Mouse (Mus musculus) stomach, embryonic 14.5 days (tissue): Measurements from ENCODE around the gene Mex3b. TPM values are rescaled to one million over a fixed set of nuclear protein-coding genes. Genes with fewer than 3 reads are reported as not detected.

Experiments
- ATAC-seq: fragments of 200-750 bp; cut with Nextera tagmentation; 2 replicates; pipeline ENCODE4 v1.8.0; 2017; ENCODE audit warnings: low read depth, moderate TSS enrichment; ENCODE audit not compliant: insufficient number of reproducible peaks, insufficient read depth, low FRiP score
- H3K27ac ChIP-seq: fragments of 300-500 bp; sonication (generic); 2 replicates; pipeline ENCODE4 v1.5.1; 2014; ENCODE audit warnings: mild to moderate bottlenecking, low read length, moderate library complexity, mixed read lengths
- H3K27me3 ChIP-seq: fragments of 300-500 bp; sonication (generic); 2 replicates; pipeline ENCODE4 v1.6.1; 2014; ENCODE audit warnings: low read length, control low read depth, mixed read lengths; ENCODE audit not compliant: control insufficient read depth, insufficient read depth
- H3K36me3 ChIP-seq: fragments of 300-500 bp; sonication (generic); 2 replicates; pipeline ENCODE4 v1.6.1; 2014; ENCODE audit warnings: mild to moderate bottlenecking, control low read depth, low read length, moderate library complexity, mixed read lengths; ENCODE audit not compliant: control insufficient read depth, insufficient read depth
- H3K4me1 ChIP-seq: fragments of 300-500 bp; sonication (generic); 2 replicates; pipeline ENCODE4 v1.6.1; 2014; ENCODE audit warnings: low read length, control low read depth, mixed read lengths; ENCODE audit not compliant: control insufficient read depth, insufficient read depth
- H3K4me2 ChIP-seq: fragments of 300-500 bp; sonication (generic); replicated peaks from 2 replicates; pipeline ENCODE4 v1.6.1; 2014; ENCODE audit warnings: low read depth, low read length, control low read depth
- H3K4me3 ChIP-seq: fragments of 300-500 bp; sonication (generic); 2 replicates; pipeline ENCODE4 v1.5.1; 2014; ENCODE audit warnings: low read depth, low read length, control low read depth
- H3K9ac ChIP-seq: fragments of 300-500 bp; sonication (generic); replicated peaks from 2 replicates; pipeline ENCODE4 v1.6.1; 2014; ENCODE audit warnings: low read depth, mild to moderate bottlenecking, control low read depth, low read length, moderate library complexity, mixed read lengths
- H3K9me3 ChIP-seq: fragments of 300-500 bp; sonication (generic); 2 replicates; pipeline ENCODE4 v1.6.1; 2016; ENCODE audit warnings: low read depth, low read length, control low read depth; ENCODE audit not compliant: control insufficient read depth
- WGBS: fragments of 180-500 bp; shearing (Covaris S2); extraction: QIAGEN DNeasy Blood & Tissue Kit; methylation state at CpG from one replicate; pipeline ENCODE4 v1.1.7; 2014; 5-methylcytosine and 5-hydroxymethylcytosine counted together
- polyA plus RNA-seq: library from polyadenylated mRNA; unstranded; fragments of >200 nt; fragmentation: Nextera tagmentation; extraction: Ambion mirVana; gene quantifications from 2 replicates; pipeline ENCODE4 v1.2.1, GENCODE M21; 2014

Gene Mex3b
- polyA plus RNA-seq, 1 experiment from 2014 or later, result 14.7 TPM

- ATAC-seq, result no peak
- H3K27ac ChIP-seq, result no peak overlapping the region
- H3K27me3 ChIP-seq, result no peaks in the 10 kb centered on the region
- H3K4me1 ChIP-seq, result no peaks in the 10 kb centered on the region
- 79% methylated on average over 4 of the region's 4 CpGs for WGBS
- no peaks in the 10 kb centered on the region for H3K9me3 ChIP-seq
- no peaks in the 10 kb centered on the region for H3K36me3 ChIP-seq
- no peak overlapping the region for H3K4me2 ChIP-seq
- H3K9ac ChIP-seq, result no peak overlapping the region
- no peak overlapping the region for H3K4me3 ChIP-seq
These were observed 47.2 kb downstream of the Mex3b start for GRCm38 (mm10) chr7:82914297-82914696.

Other genes starting within 250 kb of the Mex3b start
- gene Saxo2, start 218.8 kb upstream of the Mex3b start, polyA plus RNA-seq, result 4.6 and 5.9 TPM in 2 replicates
- gene Efl1, start 218.7 kb upstream of the Mex3b start, polyA plus RNA-seq, result 29.7 and 30.1 TPM in 2 replicates